In the genomic region with DNA sequence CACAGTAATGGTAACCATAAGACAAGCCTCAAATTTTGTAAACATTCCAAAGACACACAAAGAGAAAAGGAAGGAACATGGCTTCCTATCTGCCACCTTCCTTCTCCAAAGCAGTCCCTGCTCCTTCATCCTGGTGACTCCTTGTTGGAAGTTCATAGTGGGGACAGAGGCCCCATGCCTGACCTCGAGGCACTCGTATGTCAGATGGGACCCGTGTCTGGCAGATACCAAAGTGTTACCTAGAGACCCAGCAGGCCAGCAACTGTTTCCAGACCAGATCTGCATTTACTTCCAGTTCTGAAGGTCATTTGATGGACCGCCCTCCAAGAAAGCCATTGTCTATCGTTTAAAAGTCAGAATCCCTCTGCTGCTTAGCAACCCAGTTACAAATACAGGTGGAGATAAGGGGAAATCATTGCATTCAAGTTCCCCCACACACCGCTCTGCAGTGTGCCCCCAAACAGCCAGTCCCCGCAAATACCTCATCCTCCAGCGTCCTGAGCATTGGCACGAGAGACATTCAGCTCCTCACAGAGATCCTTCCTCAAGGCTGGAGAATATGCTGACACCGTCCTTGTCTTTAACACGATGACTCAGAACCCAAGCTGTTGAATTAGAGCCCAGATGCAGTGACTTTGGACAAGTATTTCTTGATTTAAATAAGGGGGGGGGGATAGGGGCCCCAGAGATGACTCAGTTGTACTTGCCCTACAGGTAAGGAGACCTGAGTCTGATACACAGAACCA, we compare ENCODE assay signal across 23 mouse cellular contexts.
DNase-seq lines count a peak whose midpoint lies in the region; ATAC-seq and TF ChIP-seq lines count a peak whose summit lies in the region.
"Had no signal": no experiment of that assay in that cellular context is flagged by ENCODE, and none has a peak within 500 bp of the region (broad histone marks: within the 10 kb centered on the region; RNA-seq: fewer than 3 reads in every experiment).

No protein-coding gene starts in this region.

- H3K9me3 ChIP-seq in heart, embryonic 10.5 days, result no peaks in the 10 kb centered on the region
- H3K9me3 ChIP-seq in midbrain, embryonic 14.5 days (ENCODE audit: control insufficient read depth, low read length), result no peaks in the 10 kb centered on the region
- H3K9me3 ChIP-seq: embryonic facial prominence, embryonic 15.5 days; heart, embryonic 13.5 days; hindbrain, embryonic 15.5 days had no signal

- no peak overlapping the region for H3K9ac ChIP-seq in heart, adult 2 months (ENCODE audit: low read depth, low read length)
- H3K9ac ChIP-seq in midbrain, embryonic 14.5 days (replicated peaks; ENCODE audit: low read length), result no peak overlapping the region
- H3K9ac ChIP-seq: embryonic facial prominence, embryonic 15.5 days; heart, embryonic 13.5 days; hindbrain, embryonic 15.5 days had no signal

- no peak for ATAC-seq in midbrain, embryonic 14.5 days (ENCODE audit: low FRiP score, low TSS enrichment)
- ATAC-seq: forebrain, embryonic 16.5 days; Patski had no signal

- 71% methylated on average over 11 of the region's 11 CpGs for WGBS in heart, embryonic 10.5 days
- WGBS in heart, adult 2 months, result 74% methylated on average over 11 of the region's 11 CpGs
- WGBS in midbrain, embryonic 14.5 days, result 87% methylated on average over 11 of the region's 11 CpGs

- no peaks in the 10 kb centered on the region for H3K36me3 ChIP-seq in heart, embryonic 10.5 days
- H3K36me3 ChIP-seq in heart, adult 2 months (ENCODE audit: control insufficient read depth, insufficient read depth, low read length), result no peaks in the 10 kb centered on the region
- H3K36me3 ChIP-seq in midbrain, embryonic 14.5 days (ENCODE audit: control insufficient read depth, insufficient read depth, low read length), result no peaks in the 10 kb centered on the region
- H3K36me3 ChIP-seq: embryonic facial prominence, embryonic 15.5 days; heart, embryonic 13.5 days; hindbrain, embryonic 15.5 days had no signal

- H3K27me3 ChIP-seq in heart, embryonic 10.5 days (ENCODE audit: insufficient read depth, poor library complexity, severe bottlenecking), result peaks cover 12% of the 10 kb centered on the region; the same call in 1 of the 2 replicates
- no peaks in the 10 kb centered on the region for H3K27me3 ChIP-seq in heart, adult 2 months (ENCODE audit: control insufficient read depth, insufficient read depth, low read length)
- no peaks in the 10 kb centered on the region for H3K27me3 ChIP-seq in midbrain, embryonic 14.5 days (ENCODE audit: control insufficient read depth, insufficient read depth, low read length)
- H3K27me3 ChIP-seq: embryonic facial prominence, embryonic 15.5 days; hindbrain, embryonic 15.5 days; Patski had no signal

- H3K79me2 ChIP-seq in heart, adult 2 months (replicated peaks; ENCODE audit: control insufficient read depth, insufficient read depth, low read length), result no peaks in the 10 kb centered on the region

- 0 out of 2 replicates have a peak, but pooled peaks cover 6% of the 10 kb centered on the region for H3K4me1 ChIP-seq in heart, embryonic 10.5 days
- peaks cover 3% of the 10 kb centered on the region for H3K4me1 ChIP-seq in heart, adult 2 months (ENCODE audit: control insufficient read depth, insufficient read depth, low read length)
- no peaks in the 10 kb centered on the region for H3K4me1 ChIP-seq in midbrain, embryonic 14.5 days (ENCODE audit: control insufficient read depth, insufficient read depth, low read length)

- TF ChIP-seq EP300 in heart, adult 2 months (IDR thresholded peaks at IDR 0.05; ENCODE audit: insufficient read depth, low read depth, low read length), result no peak

- H3K4me2 ChIP-seq in midbrain, embryonic 14.5 days (ENCODE audit: low read length), result no peak overlapping the region
- H3K4me2 ChIP-seq: embryonic facial prominence, embryonic 15.5 days; heart, embryonic 13.5 days; hindbrain, embryonic 15.5 days had no signal

- H3K4me3 ChIP-seq in heart, embryonic 10.5 days, result no peak overlapping the region
- H3K4me3 ChIP-seq in heart, adult 2 months, result no peak overlapping the region
- no peak overlapping the region for H3K4me3 ChIP-seq in midbrain, embryonic 14.5 days (replicated peaks; ENCODE audit: low read depth, low read length)
- H3K4me3 ChIP-seq: embryonic facial prominence, embryonic 15.5 days; erythroblast, embryonic 14.5 days; gastrocnemius, adult 2 months; heart, embryonic 13.5 days; hindbrain, embryonic 15.5 days had no signal

- TF ChIP-seq CTCF in heart, adult 2 months (IDR thresholded peaks at IDR 0.05), result no peak

- TF ChIP-seq POLR2A in heart, adult 2 months (IDR thresholded peaks at IDR 0.05; ENCODE audit: insufficient read depth, low read depth, low read length), result no peak

- intact Hi-C loops in heart, adult 2 months (cut with DNase I), result no loop called here

- DNase-seq in adrenal gland, postnatal 36 days, result peak; percentile 6 to 19
- DNase-seq in adrenal gland, postnatal 10 days, result no peak
- DNase-seq in heart, embryonic 10.5 days (ENCODE audit: low spot score), result peak; percentile 50
- no peak for DNase-seq in heart, adult 2 months
- DNase-seq in right cerebral cortex, postnatal 25 days, result peak; percentile 6
- no peak for DNase-seq in right cerebral cortex, postnatal 10 days (ENCODE audit: low spot score in 2 of 2)
- DNase-seq in kidney, adult 9 months, result no peak
- no peak for DNase-seq in midbrain, embryonic 14.5 days
- DNase-seq: adrenal gland, postnatal 25 days; cerebellum, adult 11 months; cerebellum, adult 8-10 months; cerebellum, postnatal 14 days; embryo, embryonic 11 days; gastrocnemius, adult 2 months; gastrocnemius, postnatal 25 days; heart, postnatal 36 days; kidney, adult 11 months had no signal

- H3K27ac ChIP-seq in heart, embryonic 10.5 days, result no peak overlapping the region
- H3K27ac ChIP-seq in heart, adult 2 months, result no peak overlapping the region
- no peak overlapping the region for H3K27ac ChIP-seq in midbrain, embryonic 14.5 days (replicated peaks; ENCODE audit: low read depth, low read length)
- H3K27ac ChIP-seq: embryonic facial prominence, embryonic 15.5 days; gastrocnemius, adult 2 months; heart, embryonic 13.5 days; hindbrain, embryonic 15.5 days had no signal

Comparison
In these comparisons a context has a peak if more than half of its experiments do, and no peak if none do; other contexts are left out.
1. DNase-seq: peak in adrenal gland, postnatal 36 days (2 of 2), heart, embryonic 10.5 days (single experiment) and right cerebral cortex, postnatal 25 days (single experiment); none in adrenal gland, postnatal 10 days (single experiment), heart, adult 2 months (0 of 2), right cerebral cortex, postnatal 10 days (0 of 2), kidney, adult 9 months (single experiment) and midbrain, embryonic 14.5 days (single experiment).